Mouse (Mus musculus): Measurements from ENCODE around the gene BC051019. TPM values are rescaled to one million over a fixed set of nuclear protein-coding genes. Genes with fewer than 3 reads are reported as not detected.

Gene BC051019
- total RNA-seq, 1 experiment: 1.3 TPM

- TF ChIP-seq ZC3H11A (IDR thresholded peaks at IDR 0.05; ENCODE audit: borderline replicate concordance, low read depth, low read length) (no peak), CHD2 (IDR thresholded peaks at IDR 0.05; ENCODE audit: low read depth, low read length) (no peak), ZNF384 (IDR thresholded peaks at IDR 0.05; ENCODE audit: low read depth, low read length) (no peak), MAFK (IDR thresholded peaks at IDR 0.05; ENCODE audit: insufficient read depth, low read depth, low read length) (no peak), HCFC1 (IDR thresholded peaks at IDR 0.05; ENCODE audit: borderline replicate concordance, insufficient read depth, low read length) (no peak)
- DNase-seq (ENCODE audit: low read depth, low spot score): no peak
- H3K36me3 ChIP-seq (ENCODE audit: control insufficient read depth, insufficient read depth, low read length, poor library complexity, severe bottlenecking): no peaks in the 10 kb centered on the region
- no peaks in the 10 kb centered on the region for H3K4me1 ChIP-seq (ENCODE audit: control insufficient read depth in 2 of 2, insufficient read depth in 2 of 2, low read length in 2 of 2, poor library complexity in 1 of 2)
- no peak overlapping the region for H3K27ac ChIP-seq (ENCODE audit: insufficient read depth, low read depth, low read length, poor library complexity, severe bottlenecking)
- in situ Hi-C loops (cut with MboI; ENCODE audit: low sequenced_read_pairs in 2 of 2, unreplicated experiment in 2 of 2): no loop called here
- no peak overlapping the region for H3K4me3 ChIP-seq (ENCODE audit: insufficient read depth in 1 of 2, low read depth in 1 of 2, low read length in 2 of 2, poor library complexity in 1 of 2, severe bottlenecking in 1 of 2)
- H3K9me3 ChIP-seq (ENCODE audit: control insufficient read depth, insufficient read depth, low read depth, low read length): no peaks in the 10 kb centered on the region
- H3K9ac ChIP-seq (ENCODE audit: insufficient read depth, low read depth, low read length, poor library complexity, severe bottlenecking): no peak overlapping the region
These were observed 57.0 kb downstream of the BC051019 start for GRCm38 (mm10) chr7:109666664-109667063.

- no peak for DNase-seq (ENCODE audit: low read depth, low spot score)
- H3K36me3 ChIP-seq (ENCODE audit: control insufficient read depth, insufficient read depth, low read length, poor library complexity, severe bottlenecking): no peaks in the 10 kb centered on the region
- no peaks in the 10 kb centered on the region for H3K9me3 ChIP-seq (ENCODE audit: control insufficient read depth, insufficient read depth, low read depth, low read length)
- in situ Hi-C loops (cut with MboI; ENCODE audit: low sequenced_read_pairs in 2 of 2, unreplicated experiment in 2 of 2): no loop called here
- H3K4me1 ChIP-seq (ENCODE audit: control insufficient read depth in 2 of 2, insufficient read depth in 2 of 2, low read length in 2 of 2, poor library complexity in 1 of 2): no peaks in the 10 kb centered on the region
- H3K27ac ChIP-seq (ENCODE audit: insufficient read depth, low read depth, low read length, poor library complexity, severe bottlenecking): no peak overlapping the region
- H3K9ac ChIP-seq (ENCODE audit: insufficient read depth, low read depth, low read length, poor library complexity, severe bottlenecking): no peak overlapping the region
- no peak overlapping the region for H3K4me3 ChIP-seq (ENCODE audit: insufficient read depth in 1 of 2, low read depth in 1 of 2, low read length in 2 of 2, poor library complexity in 1 of 2, severe bottlenecking in 1 of 2)
- TF ChIP-seq ZC3H11A (IDR thresholded peaks at IDR 0.05; ENCODE audit: borderline replicate concordance, low read depth, low read length) (no peak), ZNF384 (IDR thresholded peaks at IDR 0.05; ENCODE audit: low read depth, low read length) (no peak), HCFC1 (IDR thresholded peaks at IDR 0.05; ENCODE audit: borderline replicate concordance, insufficient read depth, low read length) (no peak), CHD2 (IDR thresholded peaks at IDR 0.05; ENCODE audit: low read depth, low read length) (no peak), MAFK (IDR thresholded peaks at IDR 0.05; ENCODE audit: insufficient read depth, low read depth, low read length) (no peak)
These were observed 61.0 kb downstream of the BC051019 start for GRCm38 (mm10) chr7:109662626-109663025.

Other genes with a start within 250 kb of the BC051019 start
- 0.32 and 0.62 TPM in 2 replicates for gene Trim66, start 215.7 kb downstream of the BC051019 start, total RNA-seq (2012; rRNA removed)
- 1,397 and 1,680 TPM in 2 replicates for gene Rpl27a, start 204.7 kb downstream of the BC051019 start, total RNA-seq (2012; rRNA removed)
- gene St5, start 20.2 kb downstream of the BC051019 start, total RNA-seq (2012; rRNA removed): 25.6 and 34.6 TPM in 2 replicates
- 20.0 and 29.1 TPM in 2 replicates for gene Akip1, start 20.2 kb downstream of the BC051019 start, total RNA-seq (2012; rRNA removed)
- not detected in 2 replicates for gene Ascl3, start 7.9 kb upstream of the BC051019 start, total RNA-seq (2012; rRNA removed)
- 11.1 and 17.2 TPM in 2 replicates for gene Tmem9b, start 29.0 kb upstream of the BC051019 start, total RNA-seq (2012; rRNA removed)
- gene Nrip3, start 58.2 kb upstream of the BC051019 start, total RNA-seq (2012; rRNA removed): 0.58 and 0.98 TPM in 2 replicates
- gene Scube2, start 141.8 kb upstream of the BC051019 start, total RNA-seq (2012; rRNA removed): 0.58 and 0.89 TPM in 2 replicates
- gene Dennd5a, start 236.6 kb upstream of the BC051019 start, total RNA-seq (2012; rRNA removed): 27.1 and 28.8 TPM in 2 replicates

Measured in ES-E14 (cell line).